Mouse (Mus musculus): ENCODE measurements around the gene Olfr1310.
"Not testable (repeated sequence)": the region's sequence is repeated elsewhere in the genome, so short reads cannot be mapped to it uniquely, and the experiment has no call there.

The Olfr1310 gene

DNA sequence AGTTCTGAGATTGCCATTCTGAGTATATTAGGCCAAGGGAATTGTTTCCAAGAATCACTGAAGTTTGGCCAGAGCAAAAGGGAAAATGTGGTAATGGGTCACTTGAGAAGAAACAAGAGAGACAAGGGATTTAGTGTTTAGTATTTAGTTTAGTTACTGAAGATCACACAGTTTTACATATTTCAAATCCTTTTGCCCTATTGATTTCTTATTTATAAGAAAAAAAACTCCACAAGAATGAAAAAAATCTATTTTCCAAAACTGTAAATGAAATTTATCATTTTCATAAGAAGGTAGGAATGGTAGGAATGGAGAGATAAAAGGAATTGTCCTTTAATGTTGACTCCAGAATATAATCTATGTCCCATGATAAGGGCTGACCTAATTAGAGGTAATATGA lies at the start of gene Olfr1310:
TSS of gene Olfr1310 (minus strand) at position 101 of the 400 bp plus-strand sequence.
- DNase-seq (ENCODE audit: low spot score in 2 of 2) = no peak

- no peak for DNase-seq (ENCODE audit: low spot score in 2 of 2)
Observed at GRCm38 (mm10) chr2:112050138-112050537, 37.6 kb upstream of the Olfr1310 start, which contains the start of gene Olfr1312. Gene Olfr1312, minus strand, starts transcription at chr2:112050238.

DNA sequence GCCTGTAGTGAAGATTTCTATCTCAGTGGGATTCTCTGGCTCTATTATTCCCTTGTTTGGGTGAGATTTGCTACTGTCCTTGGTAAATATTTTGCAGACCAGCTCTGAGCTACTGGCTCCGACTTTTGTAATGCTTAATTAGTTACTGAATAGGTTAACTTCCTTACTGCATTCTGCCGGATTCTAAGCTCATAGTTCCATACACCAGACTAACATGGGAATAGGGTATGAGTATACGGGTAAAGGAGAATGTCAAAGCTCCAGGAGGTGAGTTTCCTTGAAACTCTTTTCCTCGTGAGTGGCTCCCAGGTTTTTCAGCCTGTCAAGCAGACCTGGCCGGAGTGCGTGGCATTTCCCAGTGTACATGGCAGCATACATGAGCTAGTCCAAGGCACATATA lies 14.5 kb upstream of the Olfr1310 start:
- not testable (repeated sequence) for DNase-seq (ENCODE audit: low spot score in 2 of 2)

GRCm38 (mm10) chr2:112024312-112024711 lies 11.8 kb upstream of the Olfr1310 start, which contains the start of gene Olfr1311:
Gene Olfr1311, minus strand, starts transcription at chr2:112024412.
- DNase-seq (ENCODE audit: low spot score in 2 of 2) = no peak

GRCm38 (mm10) chr2:112014900-112015299 lies 2.4 kb upstream of the Olfr1310 start:
- no peak for DNase-seq (ENCODE audit: low spot score in 2 of 2)

DNA sequence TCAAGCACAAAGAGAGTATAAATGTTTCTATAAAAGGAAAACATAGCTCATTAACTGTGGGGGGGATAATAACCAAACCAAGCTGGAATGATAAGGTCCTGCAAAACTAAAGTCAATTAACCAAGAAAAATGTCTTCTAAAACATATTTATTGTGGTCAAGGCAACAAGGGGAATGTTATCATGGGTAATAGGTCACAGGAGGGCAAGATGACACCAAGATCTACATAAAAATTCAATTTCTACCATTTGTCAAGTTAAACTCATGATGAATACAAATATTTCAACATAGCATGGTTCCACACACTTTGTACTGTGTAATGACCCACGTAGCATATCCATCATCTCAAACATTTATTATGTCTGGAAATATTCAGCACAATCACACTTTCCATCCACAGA lies 22.3 kb downstream of the Olfr1310 start, which contains the start of gene Olfr1309:
TSS of gene Olfr1309 (minus strand) at position 101 of the 400 bp plus-strand sequence.
- no peak for DNase-seq (ENCODE audit: low spot score in 2 of 2)

GRCm38 (mm10) chr2:111964844-111965243 lies 47.7 kb downstream of the Olfr1310 start, which contains the start of gene Olfr1308:
Gene Olfr1308, minus strand, starts transcription at chr2:111964944.
- DNase-seq (ENCODE audit: low spot score in 2 of 2) = no peak

All from right cerebral cortex, postnatal 10 days (tissue).